Mouse (Mus musculus) olfactory bulb, adult 2 months (tissue): Measurements from ENCODE around the gene Gnat2.

ENCODE experiments used
- CTCF ChIP-seq: fragments of 200-500 bp; IDR thresholded peaks from 2 replicates; pipeline ENCODE4 v1.5.1; 2012; ENCODE audit warnings: low read depth, mild to moderate bottlenecking, low read length, moderate library complexity; ENCODE audit not compliant: insufficient read depth
- POLR2A ChIP-seq: fragments of 200-500 bp; IDR thresholded peaks from 2 replicates; pipeline ENCODE4 v1.6.1; 2012; ENCODE audit warnings: mild to moderate bottlenecking, low read depth, low read length, moderate library complexity; ENCODE audit not compliant: insufficient read depth

DNA sequence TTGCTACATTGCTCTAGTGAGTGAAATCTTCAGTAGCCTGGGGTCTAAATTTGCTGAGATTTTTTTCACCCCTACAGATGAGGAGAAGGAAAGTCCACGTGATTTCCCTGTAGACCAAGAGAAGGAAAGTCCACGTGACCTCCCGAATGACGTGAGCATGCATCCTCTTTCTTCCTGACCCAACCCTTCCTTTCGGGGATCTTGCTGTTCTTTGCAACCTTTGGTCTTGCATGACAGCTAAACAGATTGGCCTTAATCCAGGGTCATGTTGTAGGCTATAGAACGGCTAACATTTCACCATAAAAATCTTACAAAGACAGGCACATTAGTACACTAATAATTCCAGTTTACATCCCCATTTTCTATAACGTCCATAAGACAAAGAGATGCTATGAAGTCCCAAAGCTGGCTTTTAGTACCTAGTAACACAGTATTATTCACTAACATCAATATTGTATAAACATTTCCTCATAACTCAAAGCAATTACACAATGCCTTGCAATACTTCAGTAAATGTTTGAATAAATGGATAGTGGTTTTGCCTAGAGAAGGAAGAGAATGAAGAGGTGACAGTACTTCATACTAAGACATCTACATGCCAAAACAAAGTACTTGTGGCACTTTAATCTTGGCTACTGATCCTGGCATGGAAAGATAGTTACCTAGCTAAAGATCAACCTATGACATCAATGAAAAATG lies 21.2 kb downstream of the Gnat2 start:
- TF ChIP-seq POLR2A = no peak
- no peak for TF ChIP-seq CTCF
